Mouse (Mus musculus): ENCODE data around the gene Cab39.

GRCm38 (mm10) chr1:85849016-85849415 is 55.8 kb downstream of the Cab39 start:
- no peak for TF ChIP-seq EP300 (IDR thresholded peaks at IDR 0.05)
- TF ChIP-seq CTCF (IDR thresholded peaks at IDR 0.05): no peak

All from lung, postnatal 0 days (tissue).